Comparison of ENCODE assay signal across 10 mouse cellular contexts in genomic region chr2:60800921-60801558, GRCm38 (mm10).
A peak's percentile ranks its signal among the peaks of the same experiment; 100 is the strongest.
DNase-seq lines count a peak whose midpoint lies in the region; ATAC-seq lines count a peak whose summit lies in the region.
"Had no signal": no experiment of that assay in that cellular context is flagged by ENCODE, and none has a peak within 500 bp of the region (broad histone marks: within the 10 kb centered on the region; RNA-seq: fewer than 3 reads in every experiment).

No protein-coding gene starts in this region.

- H3K4me3 ChIP-seq in heart, embryonic 13.5 days = peak overlapping the region; percentile 28
- H3K4me3 ChIP-seq in midbrain, embryonic 15.5 days = no peak overlapping the region

- no peak for ATAC-seq in heart, embryonic 13.5 days (ENCODE audit: extremely low read depth, insufficient number of reproducible peaks, low FRiP score, low TSS enrichment)
- no peak for ATAC-seq in midbrain, embryonic 15.5 days (replicated peaks)

- peak overlapping the region; percentile 64 for H3K9ac ChIP-seq in heart, embryonic 13.5 days
- no peak overlapping the region for H3K9ac ChIP-seq in midbrain, embryonic 15.5 days

- no peak for DNase-seq in heart, postnatal 4 days
- DNase-seq in R1 (ENCODE audit: low read depth, low spot score) = peak; percentile 21
- DNase-seq in induced T-regulatory cell, adult 2 months (ENCODE audit: low read depth) = peak; percentile 62
- DNase-seq in thymus, postnatal 14 days = no peak
- DNase-seq in urinary bladder, adult 18-20 months (ENCODE audit: low spot score in 2 of 2) = no peak
- DNase-seq in frontal cortex, postnatal 10 days (ENCODE audit: low spot score in 2 of 2) = no peak
- DNase-seq: left cerebral cortex, postnatal 4 days; thymus, postnatal 4 days had no signal

- peaks cover 22% of the 10 kb centered on the region for H3K36me3 ChIP-seq in heart, embryonic 13.5 days
- no peaks in the 10 kb centered on the region for H3K36me3 ChIP-seq in midbrain, embryonic 15.5 days (replicated peaks)

- no peak overlapping the region for H3K27ac ChIP-seq in heart, embryonic 13.5 days (replicated peaks)
- no peak overlapping the region for H3K27ac ChIP-seq in midbrain, embryonic 15.5 days

- peaks cover 72% of the 10 kb centered on the region for H3K4me1 ChIP-seq in heart, embryonic 13.5 days
- H3K4me1 ChIP-seq in midbrain, embryonic 15.5 days = peaks cover 34% of the 10 kb centered on the region

- H3K27me3 ChIP-seq in heart, embryonic 13.5 days (replicated peaks) = no peaks in the 10 kb centered on the region
- H3K27me3 ChIP-seq in midbrain, embryonic 15.5 days (replicated peaks) = peaks cover 13% of the 10 kb centered on the region; the same call in 1 of the 2 replicates

- H3K4me2 ChIP-seq in heart, embryonic 13.5 days = peak overlapping the region; percentile 58
- peak overlapping the region; percentile 32 for H3K4me2 ChIP-seq in midbrain, embryonic 15.5 days

- WGBS in heart, embryonic 13.5 days = 48% methylated on average over 15 of the region's 15 CpGs
- 12% methylated on average over 15 of the region's 15 CpGs for WGBS in midbrain, embryonic 15.5 days

- H3K9me3 ChIP-seq in heart, embryonic 13.5 days = no peaks in the 10 kb centered on the region
- H3K9me3 ChIP-seq in midbrain, embryonic 15.5 days = no peaks in the 10 kb centered on the region

Comparison
In these comparisons a context has a peak if more than half of its experiments do, and no peak if none do; other contexts are left out.
1. DNase-seq: peak in R1 (single experiment) and induced T-regulatory cell, adult 2 months (single experiment); none in heart, postnatal 4 days (single experiment), thymus, postnatal 14 days (single experiment), urinary bladder, adult 18-20 months (0 of 2) and frontal cortex, postnatal 10 days (0 of 2).